Mouse (Mus musculus) heart, postnatal 0 days (tissue): Measurements from ENCODE around the gene Trpm7.

Experiments used
- CTCF ChIP-seq: IDR thresholded peaks from 2 replicates; pipeline ENCODE4 v1.5.1; 2016; ENCODE audit warnings: antibody characterized with exemption, control low read depth, low read depth
- EP300 ChIP-seq: IDR thresholded peaks from 2 replicates; pipeline ENCODE4 v1.6.1; 2016; ENCODE audit warnings: antibody characterized with exemption, low read depth

DNA sequence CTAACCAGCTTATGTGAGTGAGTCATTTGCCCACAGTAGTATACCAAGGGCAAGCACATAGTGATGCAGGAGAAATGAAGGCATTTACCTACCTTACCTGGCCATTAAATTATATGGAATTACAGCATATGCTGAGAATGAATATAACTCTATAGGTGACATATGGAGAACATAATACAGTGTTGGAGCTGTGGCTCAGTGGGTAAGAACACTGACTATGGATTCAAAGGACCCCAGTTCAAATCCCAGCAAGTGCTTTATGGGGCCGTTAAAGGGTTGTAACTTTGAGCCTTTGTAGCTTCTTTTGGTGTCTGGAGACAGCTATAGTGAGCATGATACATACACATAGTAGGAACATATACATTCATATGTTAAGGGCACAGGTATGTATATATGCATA lies 94.6 kb downstream of the Trpm7 start:
- TF ChIP-seq EP300: no peak
- TF ChIP-seq CTCF: no peak
